Mouse (Mus musculus) limb, embryonic 10.5 days (tissue): ENCODE results near the gene 1110008L16Rik. TPM values are rescaled to one million over a fixed set of nuclear protein-coding genes. Genes with fewer than 3 reads are reported as not detected.
A peak's percentile ranks its signal among the peaks of the same experiment; 100 is the strongest.
"Not testable (repeated sequence)": the region's sequence is repeated elsewhere in the genome, so short reads cannot be mapped to it uniquely, and the experiment has no call there.

Experiments
- DNase-seq: peaks from one replicate; pipeline ENCODE4 v3.0.0-alpha.2; 2017; ENCODE audit warnings: low spot score
- H3K27ac ChIP-seq: fragments of 300-500 bp; sonication (generic); 2 replicates; pipeline ENCODE4 v1.5.1; 2016; ENCODE audit warnings: mild to moderate bottlenecking
- H3K27me3 ChIP-seq: fragments of 300-500 bp; sonication (generic); 2 replicates; pipeline ENCODE4 v1.6.1; 2016; ENCODE audit warnings: low read depth, mild to moderate bottlenecking; ENCODE audit not compliant: poor library complexity, severe bottlenecking
- H3K36me3 ChIP-seq: fragments of 300-500 bp; sonication (generic); 2 replicates; pipeline ENCODE4 v1.6.1; 2016; ENCODE audit warnings: mild to moderate bottlenecking, moderate library complexity
- H3K4me1 ChIP-seq: fragments of 300-500 bp; sonication (generic); 2 replicates; pipeline ENCODE4 v1.6.1; 2016
- H3K4me3 ChIP-seq: fragments of 300-500 bp; sonication (generic); 2 replicates; pipeline ENCODE4 v1.5.1; 2016; ENCODE audit warnings: mild to moderate bottlenecking, moderate library complexity
- H3K9me3 ChIP-seq: fragments of 300-500 bp; sonication (generic); replicated peaks from 2 replicates; pipeline ENCODE4 v1.6.1; 2016; ENCODE audit warnings: mild to moderate bottlenecking
- WGBS: fragments of 180-500 bp; shearing (Covaris S2); methylation state at CpG from one replicate; pipeline ENCODE4 v1.1.7; 2016; 5-methylcytosine and 5-hydroxymethylcytosine counted together
- polyA plus RNA-seq: library from polyadenylated mRNA; unstranded; fragments of >200 nt; fragmentation: Nextera tagmentation; extraction: Ambion mirVana; gene quantifications from 2 replicates; pipeline ENCODE4 v1.2.1, GENCODE M21; 2016

1110008L16Rik gene
- polyA plus RNA-seq, 1 experiment from 2014 or later = 20.9 TPM

- no peak overlapping the region for H3K27ac ChIP-seq
- no peak overlapping the region for H3K4me3 ChIP-seq
- no peak for DNase-seq
- H3K9me3 ChIP-seq = no peaks in the 10 kb centered on the region
- peaks cover 67% of the 10 kb centered on the region for H3K36me3 ChIP-seq
- 70% methylated on average over 8 of the region's 8 CpGs for WGBS
- no peaks in the 10 kb centered on the region for H3K4me1 ChIP-seq
- no peaks in the 10 kb centered on the region for H3K27me3 ChIP-seq
These were observed 10.1 kb downstream of the 1110008L16Rik start for GRCm38 (mm10) chr12:55309501-55309900.

- no peak overlapping the region for H3K4me3 ChIP-seq
- no peak for DNase-seq
- no peaks in the 10 kb centered on the region for H3K9me3 ChIP-seq
- H3K27me3 ChIP-seq = no peaks in the 10 kb centered on the region
- 88% methylated on average over 7 of the region's 7 CpGs for WGBS
- no peaks in the 10 kb centered on the region for H3K4me1 ChIP-seq
- peaks cover 54% of the 10 kb centered on the region for H3K36me3 ChIP-seq
- no peak overlapping the region for H3K27ac ChIP-seq
These were observed 12.5 kb downstream of the 1110008L16Rik start for GRCm38 (mm10) chr12:55311841-55312240.

- Histone ChIP-seq H3K36me3 (peaks cover 45% of the 10 kb centered on the region), H3K4me3 (no peak overlapping the region), H3K9me3 (no peaks in the 10 kb centered on the region), H3K4me1 (no peaks in the 10 kb centered on the region), H3K27me3 (no peaks in the 10 kb centered on the region), H3K27ac (no peak overlapping the region)
- no peak for DNase-seq
- WGBS = 84% methylated on average over 5 of the region's 5 CpGs
These were observed 14.5 kb downstream of the 1110008L16Rik start for GRCm38 (mm10) chr12:55313901-55314300.

GRCm38 (mm10) chr12:55315192-55315591 is 15.8 kb downstream of the 1110008L16Rik start:
- Histone ChIP-seq H3K9me3 (no peaks in the 10 kb centered on the region), H3K4me3 (no peak overlapping the region), H3K27ac (no peak overlapping the region), H3K4me1 (no peaks in the 10 kb centered on the region), H3K36me3 (peaks cover 38% of the 10 kb centered on the region), H3K27me3 (no peaks in the 10 kb centered on the region)
- WGBS = 55% methylated on average over 5 of the region's 5 CpGs
- DNase-seq = peak; percentile 42

- peak overlapping the region; percentile 79 for H3K27ac ChIP-seq
- 81% methylated on average over 18 of the region's 18 CpGs for WGBS
- H3K4me1 ChIP-seq = peaks cover 11% of the 10 kb centered on the region
- H3K4me3 ChIP-seq = no peak overlapping the region
- no peak for DNase-seq
- peaks cover 12% of the 10 kb centered on the region; the same call in 1 of the 2 replicates for H3K36me3 ChIP-seq
- no peaks in the 10 kb centered on the region for H3K9me3 ChIP-seq
- H3K27me3 ChIP-seq = no peaks in the 10 kb centered on the region
These were observed 22.4 kb downstream of the 1110008L16Rik start for GRCm38 (mm10) chr12:55321642-55322291.

- 95% methylated on average over 7 of the region's 7 CpGs for WGBS
- no peaks in the 10 kb centered on the region for H3K9me3 ChIP-seq
These were observed 26.3 kb downstream of the 1110008L16Rik start for GRCm38 (mm10) chr12:55325702-55326101.

GRCm38 (mm10) chr12:55328784-55329183 is 29.4 kb downstream of the 1110008L16Rik start:
- H3K27me3 ChIP-seq = no peaks in the 10 kb centered on the region
- no peak for DNase-seq
- H3K4me1 ChIP-seq = no peaks in the 10 kb centered on the region
- H3K27ac ChIP-seq = no peak overlapping the region
- H3K36me3 ChIP-seq = peaks cover 21% of the 10 kb centered on the region
- H3K9me3 ChIP-seq = no peaks in the 10 kb centered on the region
- 86% methylated on average over 4 of the region's 4 CpGs for WGBS
- H3K4me3 ChIP-seq = no peak overlapping the region

More at GRCm38 (mm10) chr12:55325702-55326101, 26.3 kb downstream of the 1110008L16Rik start:
- H3K27ac ChIP-seq = no peak overlapping the region
- H3K4me3 ChIP-seq = no peak overlapping the region
- no peak for DNase-seq
- peaks cover 14% of the 10 kb centered on the region for H3K36me3 ChIP-seq
- peaks cover 11% of the 10 kb centered on the region for H3K4me1 ChIP-seq
- no peaks in the 10 kb centered on the region for H3K27me3 ChIP-seq

- Histone ChIP-seq H3K27ac (no peak overlapping the region), H3K9me3 (no peaks in the 10 kb centered on the region), H3K36me3 (peaks cover 23% of the 10 kb centered on the region), H3K27me3 (no peaks in the 10 kb centered on the region), H3K4me3 (no peak overlapping the region), H3K4me1 (no peaks in the 10 kb centered on the region)
- WGBS = 95% methylated on average over 7 of the region's 7 CpGs
- no peak for DNase-seq
These were observed 30.0 kb downstream of the 1110008L16Rik start for GRCm38 (mm10) chr12:55329351-55329750.

- H3K9me3 ChIP-seq = no peaks in the 10 kb centered on the region
- 92% methylated on average over 7 of the region's 7 CpGs for WGBS
- H3K36me3 ChIP-seq = peaks cover 30% of the 10 kb centered on the region
- H3K4me1 ChIP-seq = no peaks in the 10 kb centered on the region
- H3K4me3 ChIP-seq = no peak overlapping the region
- no peak overlapping the region for H3K27ac ChIP-seq
- H3K27me3 ChIP-seq = no peaks in the 10 kb centered on the region
- DNase-seq = no peak
These were observed 34.3 kb downstream of the 1110008L16Rik start for GRCm38 (mm10) chr12:55333662-55334061.

- H3K27ac ChIP-seq, H3K4me3 ChIP-seq, H3K27me3 ChIP-seq, H3K9me3 ChIP-seq, DNase-seq, H3K4me1 ChIP-seq: not testable (repeated sequence)
- 97% methylated on average over 1 of the region's 2 CpGs for WGBS
- peaks cover 12% of the 10 kb centered on the region for H3K36me3 ChIP-seq
These were observed 39.1 kb downstream of the 1110008L16Rik start for GRCm38 (mm10) chr12:55338490-55338889.

- not testable (repeated sequence) for H3K27ac ChIP-seq, H3K4me3 ChIP-seq, H3K4me1 ChIP-seq, H3K36me3 ChIP-seq, DNase-seq, H3K9me3 ChIP-seq, H3K27me3 ChIP-seq
- 89% methylated on average over 1 of the region's 1 CpGs for WGBS
These were observed 43.7 kb downstream of the 1110008L16Rik start for GRCm38 (mm10) chr12:55343045-55343444.

GRCm38 (mm10) chr12:55343998-55344397 is 44.6 kb downstream of the 1110008L16Rik start:
- Histone ChIP-seq H3K9me3 (no peaks in the 10 kb centered on the region), H3K27me3 (no peaks in the 10 kb centered on the region), H3K36me3 (peaks cover 3% of the 10 kb centered on the region), H3K4me3 (no peak overlapping the region), H3K27ac (no peak overlapping the region), H3K4me1 (0 out of 2 replicates have a peak, but pooled peaks cover 2% of the 10 kb centered on the region)
- no peak for DNase-seq
- WGBS = 87% methylated on average over 11 of the region's 11 CpGs

- no peak overlapping the region for H3K27ac ChIP-seq
- WGBS = 89% methylated on average over 13 of the region's 13 CpGs
- peaks cover 3% of the 10 kb centered on the region for H3K36me3 ChIP-seq
- no peak overlapping the region for H3K4me3 ChIP-seq
- DNase-seq = no peak
- 0 out of 2 replicates have a peak, but pooled peaks cover 2% of the 10 kb centered on the region for H3K4me1 ChIP-seq
- H3K9me3 ChIP-seq = no peaks in the 10 kb centered on the region
- H3K27me3 ChIP-seq = no peaks in the 10 kb centered on the region
These were observed 45.2 kb downstream of the 1110008L16Rik start for GRCm38 (mm10) chr12:55344583-55344982.

GRCm38 (mm10) chr12:55353423-55353822 is 54.0 kb downstream of the 1110008L16Rik start:
- H3K36me3 ChIP-seq = no peaks in the 10 kb centered on the region
- H3K4me1 ChIP-seq = peaks cover 2% of the 10 kb centered on the region; the same call in 1 of the 2 replicates
- no peaks in the 10 kb centered on the region for H3K9me3 ChIP-seq
- no peak overlapping the region for H3K4me3 ChIP-seq
- no peak for DNase-seq
- 87% methylated on average over 6 of the region's 6 CpGs for WGBS
- no peak overlapping the region for H3K27ac ChIP-seq
- no peaks in the 10 kb centered on the region for H3K27me3 ChIP-seq
